Mouse (Mus musculus) hindbrain, embryonic 15.5 days (tissue): ENCODE data around the gene Ehmt2. TPM values are rescaled to one million over a fixed set of nuclear protein-coding genes. Genes with fewer than 3 reads are reported as not detected.
A peak's percentile ranks its signal among the peaks of the same experiment; 100 is the strongest.
"Not testable (repeated sequence)": the region's sequence is repeated elsewhere in the genome, so short reads cannot be mapped to it uniquely, and the experiment has no call there.

ENCODE experiments used
- ATAC-seq: fragments of 200-750 bp; cut with Nextera tagmentation; 2 replicates; pipeline ENCODE4 v1.8.0; 2017; ENCODE audit warnings: low read depth, moderate number of reproducible peaks, moderate TSS enrichment; ENCODE audit not compliant: low FRiP score
- H3K27ac ChIP-seq: fragments of 300-500 bp; sonication (generic); replicated peaks from 2 replicates; pipeline ENCODE4 v1.5.1; 2015; ENCODE audit warnings: mild to moderate bottlenecking, inconsistent platforms
- H3K27me3 ChIP-seq: fragments of 300-500 bp; sonication (generic); 2 replicates; pipeline ENCODE4 v1.6.1; 2015; ENCODE audit warnings: control low read depth, inconsistent platforms
- H3K36me3 ChIP-seq: fragments of 300-500 bp; sonication (generic); 2 replicates; pipeline ENCODE4 v1.6.1; 2015; ENCODE audit warnings: control low read depth, inconsistent platforms
- H3K4me1 ChIP-seq: fragments of 300-500 bp; sonication (generic); replicated peaks from 2 replicates; pipeline ENCODE4 v1.6.1; 2015; ENCODE audit warnings: control low read depth, inconsistent platforms
- H3K4me2 ChIP-seq: fragments of 300-500 bp; sonication (generic); 2 replicates; pipeline ENCODE4 v1.6.1; 2015; ENCODE audit warnings: moderate library complexity, mild to moderate bottlenecking, inconsistent platforms
- H3K4me3 ChIP-seq: fragments of 300-500 bp; sonication (generic); 2 replicates; pipeline ENCODE4 v1.5.1; 2015; ENCODE audit warnings: mild to moderate bottlenecking, inconsistent platforms
- H3K9ac ChIP-seq: fragments of 300-500 bp; sonication (generic); 2 replicates; pipeline ENCODE4 v1.6.1; 2015; ENCODE audit warnings: inconsistent platforms
- H3K9me3 ChIP-seq: fragments of 300-500 bp; sonication (generic); 2 replicates; pipeline ENCODE4 v1.6.1; 2016; ENCODE audit warnings: control low read depth, inconsistent platforms
- WGBS: fragments of 180-500 bp; shearing (Covaris S2); methylation state at CpG from one replicate; pipeline ENCODE4 v1.1.7; 2015; 5-methylcytosine and 5-hydroxymethylcytosine counted together
- polyA plus RNA-seq: library from polyadenylated mRNA; unstranded; fragments of >200 nt; fragmentation: Nextera tagmentation; extraction: Ambion mirVana; gene quantifications from 2 replicates; pipeline ENCODE4 v1.2.1, GENCODE M21; 2015

The Ehmt2 gene
- polyA plus RNA-seq, 1 experiment from 2014 or later: 96.7 TPM

DNA sequence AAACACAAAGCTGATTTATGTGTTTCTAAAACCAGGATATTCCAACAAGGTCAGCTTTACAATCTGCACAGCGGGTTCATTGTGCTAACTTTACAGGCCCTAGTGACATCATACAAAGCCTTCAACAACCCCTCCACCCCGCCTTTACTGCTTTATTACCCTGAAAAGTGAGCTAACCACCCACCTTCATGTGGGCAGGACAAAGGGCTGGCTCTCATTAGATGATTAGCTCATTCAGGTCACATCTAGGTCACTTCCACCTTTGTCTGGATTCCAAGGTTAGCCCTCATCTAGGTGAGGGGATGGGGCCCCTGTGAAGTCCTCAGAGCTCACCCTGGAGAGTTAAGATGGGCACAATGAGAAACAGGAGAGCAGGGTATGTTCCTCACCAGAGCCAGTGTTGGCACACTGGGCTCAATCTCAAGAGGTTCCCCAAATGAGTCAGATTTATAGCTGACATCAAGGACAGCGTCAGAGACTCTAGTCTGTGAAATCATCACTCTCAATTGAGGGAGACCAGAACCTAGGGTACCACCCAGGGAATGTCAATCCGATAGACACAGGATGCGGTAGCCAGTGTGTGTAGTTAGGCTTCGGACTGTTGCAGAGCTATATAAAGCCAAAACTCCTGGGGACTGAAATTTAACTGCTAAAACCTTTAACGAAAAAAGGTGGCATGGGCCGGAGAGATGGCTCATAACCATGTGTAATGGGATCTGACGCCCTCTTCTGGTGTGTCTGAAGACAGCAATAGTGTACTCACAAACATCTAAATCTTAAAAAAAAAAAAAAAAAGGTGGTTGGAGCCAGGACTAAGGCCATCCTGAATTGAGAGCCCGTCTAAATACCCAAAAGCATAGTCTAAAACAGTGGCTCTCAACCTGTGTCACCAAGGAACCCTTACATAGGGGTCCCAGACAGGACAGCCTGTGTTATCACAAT is 52.5 kb downstream of the Ehmt2 start:
- Histone ChIP-seq H3K4me2 (peak overlapping the region; percentile 82), H3K4me1 (peaks cover 19% of the 10 kb centered on the region), H3K27me3 (peaks cover 10% of the 10 kb centered on the region), H3K36me3 (peaks cover 15% of the 10 kb centered on the region), H3K9me3 (no peaks in the 10 kb centered on the region), H3K4me3 (peak overlapping the region; percentile 70), H3K27ac (peak overlapping the region; percentile 92), H3K9ac (peak overlapping the region; percentile 99)
- WGBS: 32% methylated on average over 10 of the region's 10 CpGs
- no peak for ATAC-seq

- H3K27me3 ChIP-seq: peaks cover 13% of the 10 kb centered on the region
- H3K27ac ChIP-seq: peak overlapping the region; percentile 92
- WGBS: under 1% methylated on average over 29 of the region's 29 CpGs
- H3K9ac ChIP-seq: peak overlapping the region; percentile 99
- no peak for ATAC-seq
- no peaks in the 10 kb centered on the region for H3K9me3 ChIP-seq
- peak overlapping the region; percentile 82 for H3K4me2 ChIP-seq
- H3K36me3 ChIP-seq: peaks cover 15% of the 10 kb centered on the region
- H3K4me1 ChIP-seq: peaks cover 19% of the 10 kb centered on the region
- H3K4me3 ChIP-seq: peak overlapping the region; percentile 70
Measured at GRCm38 (mm10) chr17:34951636-34952377, 53.5 kb downstream of the Ehmt2 start.

DNA sequence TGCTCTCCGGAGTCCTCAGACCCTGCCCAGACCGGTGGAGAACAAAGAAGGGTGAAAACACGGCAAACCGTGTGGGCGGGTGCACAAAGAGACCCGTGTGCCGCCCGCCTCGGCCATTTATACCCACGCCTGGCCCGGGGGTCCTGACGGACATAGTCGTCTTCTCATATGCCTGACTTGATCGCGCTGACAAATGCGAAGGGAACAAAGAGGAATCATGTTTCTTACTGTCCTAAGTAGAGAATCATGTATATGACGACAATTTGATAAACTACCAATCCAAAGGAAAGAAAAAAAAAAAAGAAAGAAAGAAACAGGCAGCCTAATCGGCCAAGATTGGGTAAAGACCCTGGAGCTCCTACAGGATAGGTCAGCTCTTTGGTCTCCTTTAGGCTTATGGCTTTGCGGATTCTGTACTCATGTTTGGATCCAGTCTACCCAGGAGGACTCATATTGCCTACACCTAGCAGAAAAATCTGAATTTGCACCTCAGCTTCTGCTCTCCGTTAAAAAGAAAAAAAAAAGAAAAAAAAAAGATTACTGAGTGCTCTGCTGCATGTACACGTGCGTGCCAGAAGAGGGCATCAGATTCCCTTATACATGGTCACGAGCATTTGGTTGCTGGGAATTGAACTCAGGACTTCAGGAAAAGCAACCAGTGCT is 54.2 kb downstream of the Ehmt2 start:
- Histone ChIP-seq H3K4me1 (peaks cover 19% of the 10 kb centered on the region), H3K4me2 (peak overlapping the region; percentile 82), H3K27ac (peak overlapping the region; percentile 92), H3K36me3 (peaks cover 15% of the 10 kb centered on the region), H3K9me3 (no peaks in the 10 kb centered on the region), H3K4me3 (peak overlapping the region; percentile 70), H3K9ac (peak overlapping the region; percentile 99), H3K27me3 (peaks cover 13% of the 10 kb centered on the region)
- WGBS: 0% methylated on average over 23 of the region's 23 CpGs
- ATAC-seq: peak; percentile 87

DNA sequence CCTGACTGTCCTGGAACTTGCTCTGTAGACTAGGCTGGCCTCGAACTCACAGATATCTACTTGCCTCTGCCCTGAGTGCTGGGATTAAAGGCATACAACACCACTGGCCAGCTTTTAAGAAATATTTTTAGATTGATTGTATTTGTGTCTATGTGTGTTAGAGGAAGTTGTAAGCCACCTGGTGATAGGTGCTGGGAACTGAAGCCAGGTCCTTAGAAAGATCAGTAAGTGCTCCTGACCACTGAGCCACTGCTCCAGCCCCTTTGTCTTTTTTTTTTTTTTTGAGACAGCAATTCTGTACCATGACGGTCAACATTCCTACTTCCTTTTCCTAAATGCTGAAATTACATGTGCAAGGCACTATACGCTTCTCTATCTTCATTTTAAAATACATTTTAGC is 55.0 kb downstream of the Ehmt2 start:
- Histone ChIP-seq H3K9me3 (no peaks in the 10 kb centered on the region), H3K27me3 (peaks cover 13% of the 10 kb centered on the region), H3K27ac (no peak overlapping the region; the same call in 1 of the 2 replicates), H3K4me2 (no peak overlapping the region), H3K4me1 (peaks cover 19% of the 10 kb centered on the region), H3K9ac (no peak overlapping the region), H3K36me3 (peaks cover 15% of the 10 kb centered on the region), H3K4me3 (peak overlapping the region; percentile 70)
- no peak for ATAC-seq
- 84% methylated on average over 3 of the region's 3 CpGs for WGBS

- Histone ChIP-seq H3K9me3 (no peaks in the 10 kb centered on the region), H3K4me3 (no peak overlapping the region), H3K36me3 (peaks cover 15% of the 10 kb centered on the region), H3K4me2 (no peak overlapping the region), H3K27me3 (peaks cover 13% of the 10 kb centered on the region), H3K27ac (no peak overlapping the region), H3K4me1 (peaks cover 19% of the 10 kb centered on the region), H3K9ac (no peak overlapping the region)
- 90% methylated on average over 4 of the region's 4 CpGs for WGBS
- no peak for ATAC-seq
Measured at GRCm38 (mm10) chr17:34953904-34954303, 55.6 kb downstream of the Ehmt2 start.

GRCm38 (mm10) chr17:34954831-34955230 is 56.6 kb downstream of the Ehmt2 start:
- peaks cover 20% of the 10 kb centered on the region for H3K4me1 ChIP-seq
- WGBS: 75% methylated on average over 4 of the region's 4 CpGs

GRCm38 (mm10) chr17:34955884-34956283 is 57.6 kb downstream of the Ehmt2 start:
- H3K4me2 ChIP-seq: no peak overlapping the region
- WGBS: 82% methylated on average over 3 of the region's 3 CpGs
- H3K9me3 ChIP-seq: no peaks in the 10 kb centered on the region
- no peak overlapping the region for H3K9ac ChIP-seq
- no peak overlapping the region for H3K27ac ChIP-seq
- peaks cover 23% of the 10 kb centered on the region for H3K27me3 ChIP-seq
- H3K4me1 ChIP-seq: peaks cover 10% of the 10 kb centered on the region
- no peaks in the 10 kb centered on the region for H3K36me3 ChIP-seq
- H3K4me3 ChIP-seq: no peak overlapping the region
- no peak for ATAC-seq

More at GRCm38 (mm10) chr17:34954831-34955230, 56.6 kb downstream of the Ehmt2 start:
- peaks cover 19% of the 10 kb centered on the region for H3K27me3 ChIP-seq
- peaks cover 10% of the 10 kb centered on the region for H3K36me3 ChIP-seq
- ATAC-seq: no peak
- no peaks in the 10 kb centered on the region for H3K9me3 ChIP-seq
- H3K27ac ChIP-seq: no peak overlapping the region
- 0 out of 2 replicates have a peak overlapping the region, but pooled peaks have one; percentile 5 for H3K9ac ChIP-seq
- no peak overlapping the region for H3K4me3 ChIP-seq
- H3K4me2 ChIP-seq: no peak overlapping the region

DNA sequence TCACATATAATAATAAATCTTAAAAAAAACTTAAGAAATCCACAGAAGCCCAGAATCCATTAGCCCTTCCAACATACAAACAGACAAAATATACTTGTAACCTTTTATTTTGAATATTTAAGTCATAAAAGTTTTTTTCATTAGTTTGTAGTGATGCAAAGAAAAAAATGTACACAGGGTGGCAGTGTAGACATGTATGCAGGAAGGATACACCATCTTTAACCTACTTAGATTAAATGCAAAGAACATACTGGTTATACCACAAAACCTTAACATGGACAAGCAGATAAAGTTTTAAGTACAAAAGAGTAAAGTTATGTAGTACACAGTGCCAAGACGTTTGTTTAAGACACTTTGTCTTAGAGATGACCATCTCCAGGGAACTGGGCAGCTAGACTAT is 58.1 kb downstream of the Ehmt2 start:
- WGBS: 60% methylated on average over 1 of the region's 1 CpGs
- H3K4me1 ChIP-seq: peaks cover 5% of the 10 kb centered on the region; the same call in 1 of the 2 replicates
- no peak overlapping the region for H3K4me2 ChIP-seq
- ATAC-seq: no peak
- no peaks in the 10 kb centered on the region for H3K36me3 ChIP-seq
- no peak overlapping the region for H3K27ac ChIP-seq
- peaks cover 26% of the 10 kb centered on the region for H3K27me3 ChIP-seq
- H3K9ac ChIP-seq: no peak overlapping the region
- H3K4me3 ChIP-seq: no peak overlapping the region
- no peaks in the 10 kb centered on the region for H3K9me3 ChIP-seq

- not testable (repeated sequence) for H3K9me3 ChIP-seq, H3K4me3 ChIP-seq, H3K27ac ChIP-seq, H3K36me3 ChIP-seq, H3K4me2 ChIP-seq, ATAC-seq, H3K9ac ChIP-seq, H3K4me1 ChIP-seq
- 27% methylated on average over 29 of the region's 40 CpGs for WGBS
- H3K27me3 ChIP-seq: peaks cover 31% of the 10 kb centered on the region
Measured at GRCm38 (mm10) chr17:34957291-34957690, 59.0 kb downstream of the Ehmt2 start.

DNA sequence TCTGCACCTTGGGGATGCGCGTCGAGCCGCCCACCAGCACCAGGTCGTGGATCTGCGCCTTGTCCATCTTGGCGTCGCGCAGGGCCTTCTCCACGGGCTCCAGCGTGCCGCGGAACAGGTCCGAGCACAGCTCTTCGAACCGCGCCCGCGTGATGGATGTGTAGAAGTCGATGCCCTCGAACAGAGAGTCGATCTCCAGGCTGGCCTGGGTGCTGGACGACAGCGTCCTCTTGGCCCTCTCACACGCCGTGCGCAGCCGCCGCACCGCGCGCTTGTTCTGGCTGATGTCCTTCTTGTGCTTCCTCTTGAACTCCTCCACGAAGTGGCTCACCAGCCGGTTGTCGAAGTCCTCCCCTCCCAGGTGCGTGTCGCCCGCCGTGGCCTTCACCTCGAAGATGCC is 59.7 kb downstream of the Ehmt2 start:
- H3K27me3 ChIP-seq: peaks cover 34% of the 10 kb centered on the region
- WGBS: 28% methylated on average over 31 of the region's 40 CpGs
- not testable (repeated sequence) for H3K9ac ChIP-seq, H3K27ac ChIP-seq, ATAC-seq, H3K4me1 ChIP-seq, H3K9me3 ChIP-seq, H3K4me2 ChIP-seq, H3K4me3 ChIP-seq, H3K36me3 ChIP-seq

GRCm38 (mm10) chr17:34958734-34959129 is 60.5 kb downstream of the Ehmt2 start:
- not testable (repeated sequence) for H3K36me3 ChIP-seq, ATAC-seq, H3K27ac ChIP-seq, H3K9me3 ChIP-seq, H3K9ac ChIP-seq, H3K4me1 ChIP-seq
- WGBS: 0% methylated on average over 30 of the region's 47 CpGs
- peaks cover 36% of the 10 kb centered on the region for H3K27me3 ChIP-seq
- peak overlapping the region; percentile 48 for H3K4me3 ChIP-seq
- peak overlapping the region; percentile 89 for H3K4me2 ChIP-seq
